Mouse (Mus musculus) heart, postnatal 0 days (tissue): Measurements from ENCODE around the gene Abi1.

Experiments used
- CTCF ChIP-seq: IDR thresholded peaks from 2 replicates; pipeline ENCODE4 v1.5.1; 2016; ENCODE audit warnings: antibody characterized with exemption, control low read depth, low read depth
- EP300 ChIP-seq: IDR thresholded peaks from 2 replicates; pipeline ENCODE4 v1.6.1; 2016; ENCODE audit warnings: antibody characterized with exemption, low read depth

- TF ChIP-seq CTCF (no peak), EP300 (no peak)
Observed at GRCm38 (mm10) chr2:22957415-22957814, 82.6 kb downstream of the Abi1 start.
